Mouse (Mus musculus) embryonic facial prominence, embryonic 13.5 days (tissue): ENCODE data around the gene Itpr3. TPM values are rescaled to one million over a fixed set of nuclear protein-coding genes. Genes with fewer than 3 reads are reported as not detected.

ENCODE experiments used
- ATAC-seq: fragments of 200-750 bp; cut with Nextera tagmentation; 2 replicates; pipeline ENCODE4 v1.8.0; 2017; ENCODE audit warnings: low read depth; ENCODE audit not compliant: insufficient number of reproducible peaks, insufficient read depth, low FRiP score, low TSS enrichment
- H3K27ac ChIP-seq: fragments of 300-500 bp; sonication (generic); 2 replicates; pipeline ENCODE4 v1.5.1; 2015; ENCODE audit warnings: moderate library complexity, mild to moderate bottlenecking, inconsistent platforms
- H3K27me3 ChIP-seq: fragments of 300-500 bp; sonication (generic); 2 replicates; pipeline ENCODE4 v1.6.1; 2015; ENCODE audit warnings: mild to moderate bottlenecking, inconsistent platforms
- H3K36me3 ChIP-seq: fragments of 300-500 bp; sonication (generic); 2 replicates; pipeline ENCODE4 v1.6.1; 2015; ENCODE audit warnings: mild to moderate bottlenecking, inconsistent platforms
- H3K4me1 ChIP-seq: fragments of 300-500 bp; sonication (generic); 2 replicates; pipeline ENCODE4 v1.6.1; 2015; ENCODE audit warnings: inconsistent platforms
- H3K4me2 ChIP-seq: fragments of 300-500 bp; sonication (generic); 2 replicates; pipeline ENCODE4 v1.6.1; 2015; ENCODE audit warnings: moderate library complexity, mild to moderate bottlenecking, inconsistent platforms
- H3K4me3 ChIP-seq: fragments of 300-500 bp; sonication (generic); 2 replicates; pipeline ENCODE4 v1.5.1; 2015; ENCODE audit warnings: mild to moderate bottlenecking, inconsistent platforms
- H3K9ac ChIP-seq: fragments of 300-500 bp; sonication (generic); 2 replicates; pipeline ENCODE4 v1.6.1; 2015; ENCODE audit warnings: mild to moderate bottlenecking, inconsistent platforms
- H3K9me3 ChIP-seq: fragments of 300-500 bp; sonication (generic); 2 replicates; pipeline ENCODE4 v1.6.1; 2016; ENCODE audit warnings: inconsistent platforms
- WGBS: fragments of 180-500 bp; shearing (Covaris S2); methylation state at CpG from one replicate; pipeline ENCODE4 v1.1.7; 2015; ENCODE audit warnings: mixed read lengths; 5-methylcytosine and 5-hydroxymethylcytosine counted together
- polyA plus RNA-seq: library from polyadenylated mRNA; unstranded; fragments of >200 nt; fragmentation: Nextera tagmentation; extraction: Ambion mirVana; gene quantifications from 2 replicates; pipeline ENCODE4 v1.2.1, GENCODE M21; 2015

Gene Itpr3
- polyA plus RNA-seq, 1 experiment from 2014 or later, result 3.8 TPM

- H3K9ac ChIP-seq, result 0 out of 2 replicates have a peak overlapping the region, but pooled peaks have one; percentile 21
- peaks cover 14% of the 10 kb centered on the region for H3K36me3 ChIP-seq
- H3K9me3 ChIP-seq, result peaks cover 3% of the 10 kb centered on the region; the same call in 1 of the 2 replicates
- H3K4me3 ChIP-seq, result no peak overlapping the region
- 62% methylated on average over 9 of the region's 9 CpGs for WGBS
- H3K4me1 ChIP-seq, result peaks cover 26% of the 10 kb centered on the region
- no peaks in the 10 kb centered on the region for H3K27me3 ChIP-seq
- no peak overlapping the region for H3K4me2 ChIP-seq
- peak overlapping the region; percentile 16; the same call in 1 of the 2 replicates for H3K27ac ChIP-seq
- ATAC-seq, result no peak
These were observed 16.7 kb downstream of the Itpr3 start for GRCm38 (mm10) chr17:27073778-27074177.

- Histone ChIP-seq H3K27ac (peak overlapping the region; percentile 16; the same call in 1 of the 2 replicates), H3K27me3 (no peaks in the 10 kb centered on the region), H3K4me2 (no peak overlapping the region), H3K4me3 (no peak overlapping the region), H3K36me3 (peaks cover 14% of the 10 kb centered on the region), H3K9ac (0 out of 2 replicates have a peak overlapping the region, but pooled peaks have one; percentile 21), H3K4me1 (peaks cover 25% of the 10 kb centered on the region), H3K9me3 (peaks cover 3% of the 10 kb centered on the region; the same call in 1 of the 2 replicates)
- no peak for ATAC-seq
- WGBS, result 55% methylated on average over 6 of the region's 6 CpGs
These were observed 17.1 kb downstream of the Itpr3 start for GRCm38 (mm10) chr17:27074236-27074635.

GRCm38 (mm10) chr17:27074849-27075745 lies 18.0 kb downstream of the Itpr3 start:
- Histone ChIP-seq H3K4me3 (no peak overlapping the region), H3K27ac (peak overlapping the region; percentile 16; the same call in 1 of the 2 replicates), H3K4me2 (no peak overlapping the region), H3K27me3 (no peaks in the 10 kb centered on the region), H3K4me1 (peaks cover 16% of the 10 kb centered on the region), H3K36me3 (peaks cover 14% of the 10 kb centered on the region), H3K9me3 (peaks cover 3% of the 10 kb centered on the region; the same call in 1 of the 2 replicates), H3K9ac (no peak overlapping the region)
- ATAC-seq, result no peak
- WGBS, result 77% methylated on average over 17 of the region's 17 CpGs

GRCm38 (mm10) chr17:27077133-27077532 lies 20.0 kb downstream of the Itpr3 start:
- ATAC-seq, result no peak
- Histone ChIP-seq H3K27me3 (no peaks in the 10 kb centered on the region), H3K36me3 (peaks cover 14% of the 10 kb centered on the region), H3K4me2 (no peak overlapping the region), H3K27ac (no peak overlapping the region), H3K4me1 (peaks cover 25% of the 10 kb centered on the region), H3K4me3 (no peak overlapping the region), H3K9ac (no peak overlapping the region), H3K9me3 (peaks cover 3% of the 10 kb centered on the region; the same call in 1 of the 2 replicates)
- 95% methylated on average over 7 of the region's 7 CpGs for WGBS

- H3K4me1 ChIP-seq, result peaks cover 25% of the 10 kb centered on the region
- no peak overlapping the region for H3K27ac ChIP-seq
- H3K4me3 ChIP-seq, result no peak overlapping the region
- no peak overlapping the region for H3K9ac ChIP-seq
- 80% methylated on average over 6 of the region's 6 CpGs for WGBS
- no peak for ATAC-seq
- no peaks in the 10 kb centered on the region for H3K27me3 ChIP-seq
- no peak overlapping the region for H3K4me2 ChIP-seq
- H3K9me3 ChIP-seq, result peaks cover 3% of the 10 kb centered on the region; the same call in 1 of the 2 replicates
- peaks cover 14% of the 10 kb centered on the region for H3K36me3 ChIP-seq
These were observed 20.8 kb downstream of the Itpr3 start for GRCm38 (mm10) chr17:27077920-27078319.

GRCm38 (mm10) chr17:27078499-27078898 lies 21.4 kb downstream of the Itpr3 start:
- Histone ChIP-seq H3K27me3 (no peaks in the 10 kb centered on the region), H3K4me3 (no peak overlapping the region), H3K9me3 (peaks cover 3% of the 10 kb centered on the region; the same call in 1 of the 2 replicates), H3K4me2 (no peak overlapping the region), H3K9ac (no peak overlapping the region), H3K36me3 (peaks cover 14% of the 10 kb centered on the region), H3K4me1 (peaks cover 25% of the 10 kb centered on the region), H3K27ac (no peak overlapping the region)
- no peak for ATAC-seq
- WGBS, result 84% methylated on average over 6 of the region's 6 CpGs

- WGBS, result 80% methylated on average over 5 of the region's 5 CpGs
- H3K4me1 ChIP-seq, result peaks cover 12% of the 10 kb centered on the region; the same call in 1 of the 2 replicates
- H3K36me3 ChIP-seq, result peaks cover 11% of the 10 kb centered on the region
- peaks cover 3% of the 10 kb centered on the region; the same call in 1 of the 2 replicates for H3K9me3 ChIP-seq
- no peak overlapping the region for H3K4me3 ChIP-seq
- H3K27me3 ChIP-seq, result no peaks in the 10 kb centered on the region
- H3K27ac ChIP-seq, result no peak overlapping the region
- ATAC-seq, result no peak
- H3K9ac ChIP-seq, result no peak overlapping the region
- no peak overlapping the region for H3K4me2 ChIP-seq
These were observed 24.8 kb downstream of the Itpr3 start for GRCm38 (mm10) chr17:27081868-27082267.

GRCm38 (mm10) chr17:27082796-27083195 lies 25.7 kb downstream of the Itpr3 start:
- Histone ChIP-seq H3K27me3 (no peaks in the 10 kb centered on the region), H3K27ac (no peak overlapping the region), H3K9ac (no peak overlapping the region), H3K36me3 (peaks cover 2% of the 10 kb centered on the region), H3K9me3 (peaks cover under 1% of the 10 kb centered on the region; the same call in 1 of the 2 replicates), H3K4me1 (peaks cover 12% of the 10 kb centered on the region; the same call in 1 of the 2 replicates), H3K4me3 (no peak overlapping the region), H3K4me2 (no peak overlapping the region)
- ATAC-seq, result no peak
- WGBS, result 53% methylated on average over 8 of the region's 8 CpGs

- H3K9me3 ChIP-seq, result no peaks in the 10 kb centered on the region
- H3K4me1 ChIP-seq, result peaks cover 12% of the 10 kb centered on the region; the same call in 1 of the 2 replicates
- H3K4me2 ChIP-seq, result no peak overlapping the region
- H3K9ac ChIP-seq, result peak overlapping the region; percentile 27; the same call in 1 of the 2 replicates
- ATAC-seq, result no peak
- H3K4me3 ChIP-seq, result no peak overlapping the region
- no peak overlapping the region for H3K27ac ChIP-seq
- H3K36me3 ChIP-seq, result 0 out of 2 replicates have a peak, but pooled peaks cover under 1% of the 10 kb centered on the region
- no peaks in the 10 kb centered on the region for H3K27me3 ChIP-seq
- 80% methylated on average over 9 of the region's 9 CpGs for WGBS
These were observed 26.5 kb downstream of the Itpr3 start for GRCm38 (mm10) chr17:27083601-27084000.

- Histone ChIP-seq H3K27me3 (no peaks in the 10 kb centered on the region), H3K36me3 (peaks cover 9% of the 10 kb centered on the region; the same call in 1 of the 2 replicates), H3K4me2 (no peak overlapping the region), H3K9me3 (no peaks in the 10 kb centered on the region), H3K4me3 (no peak overlapping the region), H3K9ac (no peak overlapping the region), H3K27ac (no peak overlapping the region), H3K4me1 (peaks cover 7% of the 10 kb centered on the region; the same call in 1 of the 2 replicates)
- WGBS, result 69% methylated on average over 2 of the region's 2 CpGs
- ATAC-seq, result no peak
These were observed 28.6 kb downstream of the Itpr3 start for GRCm38 (mm10) chr17:27085676-27086075.

GRCm38 (mm10) chr17:27087426-27087825 lies 30.3 kb downstream of the Itpr3 start:
- 41% methylated on average over 12 of the region's 12 CpGs for WGBS
- Histone ChIP-seq H3K9me3 (no peaks in the 10 kb centered on the region), H3K27me3 (no peaks in the 10 kb centered on the region), H3K4me1 (no peaks in the 10 kb centered on the region), H3K27ac (no peak overlapping the region), H3K36me3 (peaks cover 20% of the 10 kb centered on the region), H3K4me2 (no peak overlapping the region), H3K4me3 (no peak overlapping the region), H3K9ac (no peak overlapping the region)
- ATAC-seq, result no peak
